Comparison of ENCODE assay signal across 22 mouse cellular contexts in genomic region chr5:36391751-36392150, GRCm38 (mm10). TPM values are rescaled to one million over a fixed set of nuclear protein-coding genes. Genes with fewer than 3 reads are reported as not detected.
"Had no signal": no experiment of that assay in that cellular context is flagged by ENCODE, and none has a peak within 500 bp of the region (broad histone marks: within the 10 kb centered on the region; RNA-seq: fewer than 3 reads in every experiment).

No protein-coding gene starts in this region.

- H3K4me2 ChIP-seq: heart, embryonic 12.5 days; hindbrain, embryonic 13.5 days; hindbrain, embryonic 15.5 days; intestine, embryonic 15.5 days; limb, embryonic 13.5 days; limb, embryonic 15.5 days had no signal

- H3K9ac ChIP-seq: heart, embryonic 12.5 days; hindbrain, embryonic 13.5 days; hindbrain, embryonic 15.5 days; intestine, embryonic 15.5 days; limb, embryonic 13.5 days; limb, embryonic 15.5 days had no signal

- ATAC-seq: forebrain, embryonic 16.5 days; inflammation-experienced regulatory T-cells, adult 6 months; intestine, embryonic 15.5 days; intestine, postnatal 0 days had no signal

- H3K9me3 ChIP-seq: heart, embryonic 12.5 days; hindbrain, embryonic 13.5 days; hindbrain, embryonic 15.5 days; intestine, embryonic 15.5 days; limb, embryonic 13.5 days; limb, embryonic 15.5 days had no signal

- H3K27ac ChIP-seq: gastrocnemius, adult 2 months; hindbrain, embryonic 13.5 days; hindbrain, embryonic 15.5 days; intestine, embryonic 15.5 days; layer of hippocampus, adult 2 months; left cerebral cortex, adult 2 months; limb, embryonic 13.5 days; limb, embryonic 15.5 days had no signal

- H3K36me3 ChIP-seq: heart, embryonic 12.5 days; hindbrain, embryonic 13.5 days; hindbrain, embryonic 15.5 days; intestine, embryonic 15.5 days; limb, embryonic 13.5 days; limb, embryonic 15.5 days had no signal

- DNase-seq: gastrocnemius, adult 2 months; gastrocnemius, postnatal 10 days; gastrocnemius, postnatal 25 days; heart, adult 18-20 months; heart, postnatal 10 days; heart, postnatal 4 days; kidney, adult 18-20 months; kidney, adult 8-10 months; kidney, postnatal 10 days; kidney, postnatal 4 days had no signal

- H3K27me3 ChIP-seq: hindbrain, embryonic 15.5 days; intestine, embryonic 15.5 days; limb, embryonic 13.5 days; limb, embryonic 15.5 days had no signal

- H3K4me3 ChIP-seq: gastrocnemius, adult 2 months; heart, embryonic 12.5 days; hindbrain, embryonic 13.5 days; hindbrain, embryonic 15.5 days; intestine, embryonic 15.5 days; layer of hippocampus, adult 2 months; left cerebral cortex, adult 2 months; limb, embryonic 13.5 days; limb, embryonic 15.5 days had no signal

RNA-seq across cellular contexts. Expression of gene Sorcs2, which starts 6.2 kb away (rescaled TPM):
- total RNA-seq: granulocyte monocyte progenitor cell, adult 5-6 weeks had no signal
